Mouse (Mus musculus): Measurements from ENCODE around the gene Cpm.
"Not testable (repeated sequence)": the region's sequence is repeated elsewhere in the genome, so short reads cannot be mapped to it uniquely, and the experiment has no call there.

Cpm gene

DNA sequence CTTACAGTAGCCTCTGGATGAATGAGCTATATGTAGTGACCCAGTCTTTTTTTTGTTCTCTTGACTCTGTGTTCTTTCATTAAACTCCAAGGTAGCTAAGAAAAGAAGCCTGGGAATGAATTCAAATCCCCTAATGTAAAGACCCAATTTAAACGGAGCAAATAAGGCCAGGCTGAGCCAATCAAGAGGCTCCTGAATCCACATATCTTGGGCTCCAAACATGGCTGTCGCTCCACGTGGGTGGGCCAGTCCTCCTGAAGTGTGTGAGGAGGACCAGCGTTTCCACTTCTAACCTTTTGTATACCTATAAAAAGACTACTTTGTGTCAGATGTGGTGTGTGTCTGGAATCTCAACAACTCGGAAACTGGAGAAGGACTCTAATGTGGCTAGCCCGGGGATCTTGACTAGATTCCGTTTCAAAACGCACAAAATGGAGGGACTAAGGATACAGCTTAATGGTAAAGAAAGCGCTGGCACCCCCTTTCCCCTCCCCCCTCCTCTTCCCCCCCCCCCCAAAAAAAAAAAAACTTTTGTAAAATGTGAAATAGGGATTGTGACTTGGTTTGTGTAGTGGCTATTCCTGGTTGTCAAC lies 98.3 kb downstream of the Cpm start:
- DNase-seq = no peak

DNA sequence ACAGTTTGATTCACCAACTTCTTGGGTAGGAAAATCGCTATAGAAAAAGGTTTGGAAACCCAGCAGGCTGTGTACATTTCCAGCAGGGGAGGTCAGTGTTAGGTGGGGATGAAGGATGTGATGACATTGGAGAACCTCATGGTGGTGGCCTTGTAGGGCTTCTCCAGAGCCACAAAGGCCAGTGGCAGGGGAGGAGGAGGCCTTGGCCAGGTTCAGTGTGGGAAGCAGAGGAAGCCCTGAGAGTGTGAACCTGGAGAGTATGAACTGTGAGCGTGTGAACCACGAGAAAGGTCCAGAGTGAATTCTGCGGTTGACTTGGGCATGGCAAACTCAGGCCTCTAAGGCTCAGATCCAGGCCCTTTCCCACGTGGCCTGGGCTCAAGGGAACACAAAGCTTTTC lies 99.3 kb downstream of the Cpm start:
- no peak for DNase-seq

DNA sequence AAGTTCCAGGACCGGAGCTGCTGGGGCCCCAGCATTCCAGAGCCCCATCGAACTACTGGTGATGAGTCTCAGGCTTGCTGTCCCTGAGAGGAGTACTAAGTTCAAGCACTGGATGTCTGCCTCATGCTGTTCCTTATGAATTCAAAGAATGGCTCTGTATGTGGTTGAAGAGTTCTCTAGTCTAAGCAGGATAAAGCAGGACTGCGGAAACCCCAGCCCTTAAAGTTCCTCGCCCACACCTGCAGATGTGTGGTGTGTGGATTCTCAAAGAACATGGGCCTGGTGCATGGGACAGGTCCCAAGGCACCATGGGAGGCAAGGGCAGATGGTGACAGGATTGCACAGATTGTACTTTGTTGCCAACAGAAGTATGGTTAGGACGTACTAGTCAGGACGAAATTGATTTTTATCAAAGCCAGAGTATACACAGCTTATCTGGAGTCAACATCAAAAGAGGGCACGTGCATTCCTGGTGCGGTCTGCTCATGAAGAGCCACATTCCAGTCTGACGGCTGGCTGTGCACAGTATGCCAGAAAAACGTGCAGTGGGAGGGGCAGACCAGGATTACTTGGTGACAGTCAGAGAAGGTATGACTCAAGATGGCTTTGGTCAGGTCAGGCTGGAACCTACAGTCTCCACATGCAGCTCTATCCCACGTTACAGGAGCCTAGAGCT lies 100.0 kb downstream of the Cpm start:
- DNase-seq = no peak

DNA sequence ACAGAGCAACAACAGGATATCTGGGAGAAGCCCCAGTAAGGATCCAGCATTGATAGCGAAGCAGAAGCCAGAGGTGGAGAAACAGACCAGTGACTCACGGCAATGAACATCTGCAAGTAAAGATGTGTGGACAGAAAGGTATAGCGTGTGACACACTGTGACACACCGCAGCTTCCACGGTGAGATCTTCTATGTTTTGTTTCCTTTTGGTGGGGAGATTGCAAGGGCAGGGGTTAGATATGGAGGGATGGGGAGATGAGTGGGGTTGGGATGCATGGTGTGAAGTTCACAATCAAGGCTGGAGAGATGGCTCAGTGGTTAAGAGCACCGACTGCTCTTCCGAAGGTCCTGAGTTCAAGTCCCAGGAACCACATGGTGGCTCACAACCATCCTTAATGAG lies 100.8 kb downstream of the Cpm start:
- DNase-seq = no peak

DNA sequence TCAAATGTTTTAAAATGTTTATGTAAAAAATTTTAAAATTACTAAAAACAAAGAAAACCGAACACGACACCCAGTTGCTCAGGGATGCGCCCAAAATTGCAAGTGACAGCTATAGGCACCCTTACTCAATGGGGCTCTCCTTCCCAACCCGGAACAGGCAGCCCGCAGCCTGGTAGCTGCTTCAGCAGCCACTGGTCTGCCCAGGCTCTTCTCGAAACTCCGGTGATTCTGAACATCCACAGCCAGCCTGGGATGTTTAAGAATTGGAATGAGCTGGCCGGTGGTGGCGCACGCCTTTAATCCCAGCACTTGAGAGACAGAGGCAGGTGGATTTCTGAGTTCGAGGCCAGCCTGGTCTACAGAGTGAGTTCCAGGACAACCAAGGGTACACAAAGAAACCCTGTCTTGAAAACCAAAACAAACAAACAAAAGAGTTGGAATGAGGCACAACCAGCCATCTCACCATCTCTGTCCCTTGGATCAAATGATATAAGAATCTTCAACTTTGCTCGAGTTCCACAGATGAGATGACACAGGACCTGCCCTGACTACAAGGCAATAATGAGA lies 101.4 kb downstream of the Cpm start:
- no peak for DNase-seq

DNA sequence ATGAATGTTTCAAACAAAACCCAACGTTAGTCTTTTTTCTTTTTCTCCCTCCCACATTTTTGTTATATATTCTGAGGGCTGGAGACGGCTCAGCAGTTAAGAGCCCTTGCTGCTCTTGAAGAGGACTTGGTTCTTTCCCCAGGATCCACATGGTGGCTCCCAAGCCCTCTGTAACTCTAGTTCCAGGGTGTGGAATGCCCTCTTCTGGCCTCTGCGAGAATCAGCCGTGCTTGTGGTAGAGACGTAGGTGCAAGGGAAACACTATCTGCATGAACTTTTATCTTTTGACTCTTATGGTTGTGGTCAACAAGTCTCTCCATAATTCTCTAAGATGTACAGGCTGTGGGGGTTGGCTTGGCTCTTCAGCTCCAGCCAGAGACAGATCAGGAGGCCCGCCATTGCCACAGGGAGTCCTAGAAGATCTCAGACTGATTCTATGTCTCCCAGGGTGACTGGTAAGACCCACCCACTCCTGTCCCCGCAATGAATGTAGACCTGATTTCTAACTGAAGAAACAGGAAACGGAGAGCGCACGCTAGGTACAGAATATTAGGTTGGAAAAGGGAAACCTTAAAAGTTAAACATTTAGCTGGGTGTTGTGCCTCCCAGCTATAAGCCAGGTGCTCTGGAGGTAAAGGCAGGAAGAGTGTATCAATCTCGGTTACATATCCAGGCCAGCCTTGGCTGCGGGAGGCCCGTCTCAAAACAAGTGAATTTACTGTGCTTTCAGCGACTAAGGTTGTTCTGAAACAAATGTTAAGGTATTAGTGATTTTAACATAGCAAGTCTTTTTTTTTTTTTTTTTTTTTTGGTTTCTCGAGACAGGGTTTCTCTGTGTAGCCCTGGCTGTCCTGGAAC lies 102.2 kb downstream of the Cpm start:
- peak; percentile 81 for DNase-seq

DNA sequence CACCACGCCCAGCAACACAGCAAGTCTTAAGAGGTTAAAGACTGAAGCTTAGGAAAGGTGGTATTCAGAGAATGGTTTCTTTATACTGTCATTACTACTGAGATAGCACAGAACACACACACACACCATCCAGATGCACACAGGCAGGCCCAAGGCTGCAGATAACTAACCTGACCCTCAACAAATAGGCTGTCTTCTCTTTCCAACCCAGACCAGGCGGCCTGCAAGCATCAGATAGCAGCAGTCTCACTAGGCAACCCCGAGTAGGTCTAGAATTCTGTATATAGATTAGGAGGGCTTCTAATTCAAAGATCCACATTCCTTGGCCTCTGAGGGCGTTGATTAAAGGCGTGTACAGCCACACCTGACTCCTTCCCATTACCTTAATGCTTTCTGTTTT lies 102.9 kb downstream of the Cpm start:
- no peak for DNase-seq

DNA sequence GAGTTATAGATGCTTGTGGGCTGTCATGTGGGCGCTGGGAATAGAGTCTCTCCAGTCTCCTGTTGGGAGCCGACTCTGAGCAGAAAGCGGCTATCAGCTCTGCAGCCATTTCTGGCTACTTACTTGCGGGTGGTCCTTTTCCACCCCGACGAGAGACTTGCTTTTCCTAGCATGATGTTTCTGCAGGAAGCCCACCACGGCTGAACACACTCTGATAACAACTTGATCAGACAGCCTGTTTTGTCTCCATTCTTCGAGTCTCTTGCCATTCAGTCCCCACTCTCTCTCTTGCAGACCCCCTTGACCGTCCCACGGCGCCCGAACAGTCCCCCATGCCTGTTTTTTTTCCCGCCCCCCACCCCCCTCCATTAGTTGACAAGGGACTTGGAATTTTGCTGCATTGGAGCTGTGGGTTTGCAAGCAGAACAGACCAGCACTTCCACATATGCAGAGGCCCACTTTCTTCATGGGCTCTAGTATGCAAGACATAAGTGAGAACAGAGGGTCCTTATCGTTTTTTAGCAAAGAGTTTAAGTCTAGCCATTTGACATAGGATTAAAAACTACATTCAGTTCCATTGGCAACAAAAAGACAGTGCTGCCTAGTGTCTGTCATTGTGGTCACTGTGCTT lies 103.8 kb downstream of the Cpm start:
- DNase-seq = no peak

DNA sequence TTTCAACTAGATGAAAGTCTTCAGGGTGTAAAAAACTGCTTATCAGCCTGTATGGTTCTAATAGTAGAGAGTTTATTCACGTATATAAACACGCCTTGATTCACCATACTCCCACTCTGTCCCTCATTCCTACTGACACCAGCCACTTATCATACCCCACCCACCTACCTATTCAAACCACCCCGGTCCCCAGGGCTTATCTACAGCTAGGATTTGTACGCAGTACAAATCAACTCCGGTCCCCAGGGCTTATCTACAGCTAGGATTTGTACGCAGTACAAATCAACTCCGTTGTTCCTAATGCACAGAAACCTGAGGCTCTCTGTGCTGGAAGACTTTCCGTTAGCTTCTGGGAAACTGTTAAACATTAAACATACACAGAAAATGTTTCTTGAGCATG lies 104.3 kb downstream of the Cpm start:
- not testable (repeated sequence) for DNase-seq

DNA sequence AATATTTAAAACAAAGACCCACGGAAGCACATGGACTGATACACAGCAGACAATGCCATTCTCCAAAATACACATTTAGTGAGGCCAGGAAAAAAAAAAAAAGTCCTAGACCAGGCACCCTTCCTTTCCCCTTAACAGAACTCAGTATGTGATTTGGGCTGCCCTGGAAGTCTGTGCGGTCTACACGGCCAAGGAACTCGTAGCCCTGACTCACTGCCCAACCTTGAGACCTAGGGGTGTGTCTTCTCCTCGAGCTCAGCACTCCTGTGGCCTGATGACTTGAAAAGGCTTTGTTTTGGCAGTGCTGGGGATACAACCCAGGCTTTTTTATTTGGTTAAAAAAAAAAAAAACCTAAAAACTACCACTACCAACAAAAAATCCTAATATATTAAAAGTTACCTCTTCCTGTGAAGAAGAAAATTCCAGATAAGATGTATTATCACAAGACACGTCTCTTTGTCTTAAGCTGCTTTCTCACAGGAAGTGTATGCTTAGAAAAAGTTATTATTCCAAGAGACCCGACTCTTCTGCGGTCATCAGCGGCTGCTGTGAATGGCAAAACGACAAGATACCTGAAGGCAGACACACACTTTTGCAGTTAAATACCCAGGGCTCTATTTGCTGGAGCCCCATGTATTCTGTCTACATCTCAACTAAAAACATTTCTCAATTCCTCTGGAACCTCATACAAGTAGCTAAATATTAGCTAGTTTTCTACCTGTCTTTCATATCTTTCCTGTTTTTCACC lies 105.0 kb downstream of the Cpm start:
- DNase-seq = not testable (repeated sequence)

DNA sequence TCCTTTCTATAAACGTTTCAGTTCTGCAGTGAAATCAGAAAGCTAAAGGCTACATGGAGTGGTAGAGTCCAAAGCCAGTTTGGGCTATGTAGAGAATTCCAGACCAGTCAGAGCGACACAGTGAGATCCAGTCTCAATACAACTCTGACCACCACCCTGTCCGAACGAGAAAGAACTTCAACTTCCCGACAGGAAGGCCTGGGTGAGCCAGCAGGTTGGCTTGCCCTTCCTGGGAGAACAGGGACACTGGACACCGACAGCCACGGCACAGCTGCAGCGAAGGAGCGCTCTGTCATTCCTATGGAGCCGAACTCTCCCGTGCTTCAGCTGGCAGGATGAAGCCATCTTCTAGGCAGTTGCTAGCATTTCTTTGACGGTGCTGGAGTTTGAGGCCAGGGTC lies 106.1 kb downstream of the Cpm start:
- not testable (repeated sequence) for DNase-seq

DNA sequence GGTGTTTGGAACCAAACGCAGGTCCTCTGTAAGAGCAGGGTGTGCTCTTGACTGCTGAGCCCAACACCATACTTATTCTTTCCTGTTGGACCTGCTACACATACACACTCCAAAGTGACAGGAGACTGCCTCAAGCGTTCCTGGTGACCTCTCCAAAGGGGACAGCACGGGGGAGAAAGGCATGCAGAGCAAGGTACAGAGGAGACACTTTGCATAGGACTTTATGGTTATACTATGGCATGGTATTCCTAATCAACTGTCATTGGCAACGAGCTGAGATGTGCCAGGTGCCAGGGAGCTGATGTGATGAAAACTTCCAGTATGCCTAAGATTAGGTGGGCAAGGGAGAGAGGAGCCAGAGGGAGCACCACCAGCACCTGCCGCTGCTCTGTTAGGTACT lies 107.3 kb downstream of the Cpm start:
- DNase-seq = no peak
